Comparison of ENCODE assay signal across 17 mouse cellular contexts in the genomic region with DNA sequence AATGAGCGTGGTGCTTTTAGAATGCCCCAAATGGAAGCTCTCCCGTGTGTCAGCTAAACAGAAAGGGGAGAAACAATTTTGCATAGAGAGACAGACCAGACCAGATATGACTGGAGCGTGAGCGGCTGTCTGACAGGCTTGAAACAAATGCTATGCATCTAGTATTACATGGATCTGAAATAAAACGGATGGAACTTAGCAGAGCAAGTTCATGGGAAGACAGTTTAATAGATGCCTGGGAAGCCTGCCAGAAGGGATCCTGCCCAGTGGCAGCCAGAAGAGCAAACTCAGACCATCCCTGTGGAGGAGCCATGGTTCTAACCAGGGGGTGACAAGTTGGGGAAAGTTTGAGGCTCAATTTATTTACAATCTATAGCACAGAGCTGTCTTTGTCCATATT.
DNase-seq lines count a peak whose midpoint lies in the region.
"Had no signal": no experiment of that assay in that cellular context is flagged by ENCODE, and none has a peak within 500 bp of the region (broad histone marks: within the 10 kb centered on the region; RNA-seq: fewer than 3 reads in every experiment).

No protein-coding gene starts in this region.

- DNase-seq in heart, adult 11 months = peak; percentile 43
- DNase-seq in heart, adult 18-20 months = no peak
- DNase-seq in kidney, postnatal 10 days = peak; percentile 34
- no peak for DNase-seq in kidney, adult 11 months
- peak; percentile 11 for DNase-seq in kidney, postnatal 14 days
- peak; percentile 6 to 46 for DNase-seq in kidney, postnatal 36 days
- no peak for DNase-seq in embryo, embryonic 10 days (ENCODE audit: low spot score)
- DNase-seq: adrenal gland, postnatal 14 days; cerebellum, adult 11-12 months; gastrocnemius, postnatal 36 days; heart, postnatal 10 days; layer of hippocampus, postnatal 36 days; lung, postnatal 4 days; right cerebral cortex, adult 18-20 months; spleen, adult 18-20 months; thymus, adult 2 months; thymus, postnatal 36 days had no signal

Comparison
In these comparisons a context has a peak if more than half of its experiments do, and no peak if none do; other contexts are left out.
1. DNase-seq: peak in heart, adult 11 months (single experiment), kidney, postnatal 10 days (single experiment), kidney, postnatal 14 days (single experiment) and kidney, postnatal 36 days (2 of 2); none in heart, adult 18-20 months (0 of 2), kidney, adult 11 months (single experiment) and embryo, embryonic 10 days (single experiment).